Mouse (Mus musculus): Measurements from ENCODE around the gene Twist1. TPM values are rescaled to one million over a fixed set of nuclear protein-coding genes. Genes with fewer than 3 reads are reported as not detected.

Twist1 gene
- polyA plus RNA-seq, 1 experiment from 2014 or later = 1.8 TPM

DNA sequence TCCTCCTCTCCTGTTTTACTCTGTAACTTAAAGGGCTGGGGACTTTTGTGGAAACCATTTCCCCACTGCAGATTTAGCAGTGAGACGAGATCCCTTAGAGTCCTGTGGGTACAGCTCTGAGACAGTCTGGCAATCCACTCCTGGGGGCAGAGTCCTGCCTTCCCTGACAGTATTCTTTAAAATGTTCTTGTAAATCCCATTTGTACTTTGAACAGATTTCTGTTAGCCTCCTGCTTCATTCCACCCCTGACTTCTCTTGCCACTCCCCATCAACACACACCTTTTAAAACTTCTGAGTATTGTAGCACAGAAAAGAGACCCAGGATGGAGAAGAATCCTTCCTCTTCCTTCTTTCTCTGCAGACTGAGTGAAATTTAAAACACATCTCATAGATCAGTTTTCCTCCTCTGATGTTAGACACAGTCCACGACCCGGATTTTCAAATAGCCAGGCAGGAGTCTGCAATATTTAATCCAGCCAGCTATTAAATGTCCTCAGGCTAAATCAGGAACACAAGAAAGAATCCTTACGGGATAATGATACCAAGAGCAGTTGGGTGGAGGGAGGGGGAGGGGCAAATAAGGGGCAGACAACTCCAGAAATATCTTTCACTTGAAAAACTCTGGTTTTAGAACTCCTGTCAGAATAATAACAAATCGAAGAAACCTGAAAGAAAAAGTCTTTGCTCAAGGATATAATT is 8.3 kb downstream of the Twist1 start:
- Histone ChIP-seq H3K9me3 (ENCODE audit: control insufficient read depth) (no peaks in the 10 kb centered on the region), H3K27ac (ENCODE audit: low read depth, low read length) (no peak overlapping the region), H3K4me1 (replicated peaks; ENCODE audit: control insufficient read depth, insufficient read depth, low read length) (no peaks in the 10 kb centered on the region), H3K27me3 (replicated peaks; ENCODE audit: control insufficient read depth, insufficient read depth, low read length) (peaks cover 78% of the 10 kb centered on the region), H3K9ac (ENCODE audit: low read depth, low read length) (no peak overlapping the region), H3K4me3 (ENCODE audit: low read depth, low read length) (no peak overlapping the region), H3K36me3 (ENCODE audit: control insufficient read depth, insufficient read depth) (no peaks in the 10 kb centered on the region), H3K4me2 (replicated peaks; ENCODE audit: low read depth) (no peak overlapping the region)
- no peak for TF ChIP-seq CTCF (IDR thresholded peaks at IDR 0.05; ENCODE audit: low read depth)
- 11% methylated on average over 5 of the region's 5 CpGs for WGBS
- ATAC-seq = no peak

DNA sequence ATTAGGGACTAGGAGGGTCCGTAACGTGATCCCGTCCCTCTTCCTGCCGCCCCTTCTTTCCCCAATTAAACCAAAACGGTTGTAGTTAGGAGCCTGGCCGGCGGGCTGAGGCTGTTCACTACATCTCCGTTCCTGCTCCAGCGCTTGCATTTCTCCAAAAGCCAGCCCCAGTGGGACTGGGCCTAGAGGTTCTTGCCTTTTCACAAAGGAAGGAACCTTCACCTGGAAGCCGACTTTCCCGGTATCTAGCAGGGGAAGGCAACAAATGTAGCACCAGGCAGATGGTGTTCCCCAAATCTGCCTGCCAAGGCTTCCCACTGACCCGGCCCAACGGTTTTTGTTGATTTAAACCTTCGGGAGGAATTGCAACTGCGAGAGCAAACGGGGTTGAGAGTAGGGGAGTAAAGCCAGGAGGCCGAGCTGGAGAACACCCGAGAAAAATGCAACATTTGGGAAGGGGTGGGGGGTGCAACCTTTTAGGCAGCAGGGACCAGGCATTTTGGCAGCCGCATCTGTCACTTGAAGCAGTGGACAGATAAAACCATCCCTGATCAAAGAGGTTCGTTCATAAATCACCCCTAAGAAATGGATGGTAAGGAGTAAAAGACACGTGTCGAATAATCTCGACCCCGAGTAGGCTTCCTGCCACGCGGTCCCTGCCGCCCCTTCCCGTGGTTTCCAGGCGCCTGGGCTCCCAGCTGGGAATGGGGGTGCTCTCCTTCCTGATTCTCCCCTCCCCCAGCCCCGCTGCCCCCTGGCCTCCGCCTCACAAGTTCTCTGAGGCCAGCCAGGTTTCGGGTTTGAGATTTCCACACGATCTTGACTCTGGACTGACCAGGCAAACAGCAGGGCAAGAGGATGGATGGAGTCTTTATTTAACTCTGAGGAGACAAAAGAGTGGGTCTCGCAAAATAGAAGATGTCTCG is 9.3 kb downstream of the Twist1 start:
- peak overlapping the region; percentile 37 for H3K4me2 ChIP-seq (replicated peaks; ENCODE audit: low read depth)
- H3K4me3 ChIP-seq (ENCODE audit: low read depth, low read length) = no peak overlapping the region; the same call in 1 of the 2 replicates
- H3K9me3 ChIP-seq (ENCODE audit: control insufficient read depth) = no peaks in the 10 kb centered on the region
- H3K4me1 ChIP-seq (replicated peaks; ENCODE audit: control insufficient read depth, insufficient read depth, low read length) = no peaks in the 10 kb centered on the region
- 2% methylated on average over 35 of the region's 35 CpGs for WGBS
- H3K27ac ChIP-seq (ENCODE audit: low read depth, low read length) = no peak overlapping the region
- ATAC-seq = no peak
- H3K27me3 ChIP-seq (replicated peaks; ENCODE audit: control insufficient read depth, insufficient read depth, low read length) = peaks cover 71% of the 10 kb centered on the region
- no peaks in the 10 kb centered on the region for H3K36me3 ChIP-seq (ENCODE audit: control insufficient read depth, insufficient read depth)
- no peak overlapping the region for H3K9ac ChIP-seq (ENCODE audit: low read depth, low read length)
- no peak for TF ChIP-seq CTCF (IDR thresholded peaks at IDR 0.05; ENCODE audit: low read depth)

DNA sequence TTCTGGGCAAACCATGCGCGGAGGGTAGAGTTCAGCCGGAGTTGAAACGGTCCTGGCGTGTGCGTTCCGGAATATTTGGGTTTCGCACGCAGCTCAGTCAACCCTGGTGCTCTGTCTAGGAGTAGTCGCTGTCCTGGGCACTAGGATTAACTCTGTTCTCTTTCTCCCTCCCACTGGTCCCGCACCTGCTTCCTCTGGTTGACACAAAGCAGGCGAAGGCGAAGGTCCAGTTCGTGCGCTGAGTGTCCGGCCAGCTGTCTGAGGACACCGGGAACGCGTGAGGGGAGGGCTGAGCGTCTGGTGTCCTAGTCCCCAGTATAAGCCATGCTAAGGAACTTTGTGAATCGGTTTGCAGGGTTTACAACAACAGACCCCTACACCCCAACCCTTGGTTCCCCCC is 10.0 kb downstream of the Twist1 start:
- no peaks in the 10 kb centered on the region for H3K36me3 ChIP-seq (ENCODE audit: control insufficient read depth, insufficient read depth)
- H3K9me3 ChIP-seq (ENCODE audit: control insufficient read depth) = no peaks in the 10 kb centered on the region
- 3% methylated on average over 21 of the region's 21 CpGs for WGBS
- TF ChIP-seq CTCF (IDR thresholded peaks at IDR 0.05; ENCODE audit: low read depth) = no peak
- no peak for ATAC-seq
- no peak overlapping the region for H3K9ac ChIP-seq (ENCODE audit: low read depth, low read length)
- H3K4me1 ChIP-seq (replicated peaks; ENCODE audit: control insufficient read depth, insufficient read depth, low read length) = no peaks in the 10 kb centered on the region
- no peak overlapping the region for H3K27ac ChIP-seq (ENCODE audit: low read depth, low read length)
- H3K4me2 ChIP-seq (replicated peaks; ENCODE audit: low read depth) = peak overlapping the region; percentile 37
- H3K27me3 ChIP-seq (replicated peaks; ENCODE audit: control insufficient read depth, insufficient read depth, low read length) = peaks cover 63% of the 10 kb centered on the region
- 0 out of 2 replicates have a peak overlapping the region, but pooled peaks have one; percentile 11 for H3K4me3 ChIP-seq (ENCODE audit: low read depth, low read length)

GRCm38 (mm10) chr12:33968041-33968897 is 10.8 kb downstream of the Twist1 start:
- Histone ChIP-seq H3K27me3 (replicated peaks; ENCODE audit: control insufficient read depth, insufficient read depth, low read length) (peaks cover 59% of the 10 kb centered on the region), H3K4me1 (replicated peaks; ENCODE audit: control insufficient read depth, insufficient read depth, low read length) (no peaks in the 10 kb centered on the region), H3K4me2 (replicated peaks; ENCODE audit: low read depth) (peak overlapping the region; percentile 37; the same call in 1 of the 2 replicates), H3K36me3 (ENCODE audit: control insufficient read depth, insufficient read depth) (no peaks in the 10 kb centered on the region), H3K9ac (ENCODE audit: low read depth, low read length) (no peak overlapping the region), H3K9me3 (ENCODE audit: control insufficient read depth) (no peaks in the 10 kb centered on the region), H3K4me3 (ENCODE audit: low read depth, low read length) (0 out of 2 replicates have a peak overlapping the region, but pooled peaks have one; percentile 11), H3K27ac (ENCODE audit: low read depth, low read length) (no peak overlapping the region)
- WGBS = 4% methylated on average over 37 of the region's 37 CpGs
- ATAC-seq = no peak
- no peak for TF ChIP-seq CTCF (IDR thresholded peaks at IDR 0.05; ENCODE audit: low read depth)

- Histone ChIP-seq H3K4me1 (replicated peaks; ENCODE audit: control insufficient read depth, insufficient read depth, low read length) (no peaks in the 10 kb centered on the region), H3K9ac (ENCODE audit: low read depth, low read length) (no peak overlapping the region), H3K4me2 (replicated peaks; ENCODE audit: low read depth) (no peak overlapping the region), H3K27ac (ENCODE audit: low read depth, low read length) (no peak overlapping the region), H3K36me3 (ENCODE audit: control insufficient read depth, insufficient read depth) (no peaks in the 10 kb centered on the region), H3K27me3 (replicated peaks; ENCODE audit: control insufficient read depth, insufficient read depth, low read length) (peaks cover 54% of the 10 kb centered on the region), H3K9me3 (ENCODE audit: control insufficient read depth) (no peaks in the 10 kb centered on the region), H3K4me3 (ENCODE audit: low read depth, low read length) (no peak overlapping the region)
- 17% methylated on average over 4 of the region's 4 CpGs for WGBS
- ATAC-seq = no peak
- TF ChIP-seq CTCF (IDR thresholded peaks at IDR 0.05; ENCODE audit: low read depth) = no peak
Measured at GRCm38 (mm10) chr12:33968898-33969178, 11.4 kb downstream of the Twist1 start.

DNA sequence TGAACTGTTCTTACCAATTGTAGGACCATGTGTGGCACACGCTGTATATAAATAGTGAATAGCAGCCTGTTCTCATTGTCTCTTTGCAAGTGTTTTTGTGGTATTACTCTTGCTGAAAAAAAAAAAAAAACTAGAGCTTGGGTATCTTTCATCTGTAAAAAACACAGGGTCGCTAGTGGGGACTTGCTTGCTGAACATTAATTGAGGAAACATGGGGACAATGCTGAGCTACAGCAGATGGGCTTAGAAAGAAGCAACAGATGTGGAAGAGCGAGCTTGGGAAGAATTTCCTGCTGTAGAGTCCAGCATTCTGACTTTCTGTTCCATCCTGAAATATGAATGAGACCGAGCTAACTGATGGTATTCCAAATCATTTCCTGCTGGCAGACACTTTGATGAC is 22.7 kb downstream of the Twist1 start:
- H3K4me2 ChIP-seq (replicated peaks; ENCODE audit: low read depth) = no peak overlapping the region
- no peak for TF ChIP-seq CTCF (IDR thresholded peaks at IDR 0.05; ENCODE audit: low read depth)
- no peaks in the 10 kb centered on the region for H3K36me3 ChIP-seq (ENCODE audit: control insufficient read depth, insufficient read depth)
- no peaks in the 10 kb centered on the region for H3K9me3 ChIP-seq (ENCODE audit: control insufficient read depth)
- H3K4me1 ChIP-seq (replicated peaks; ENCODE audit: control insufficient read depth, insufficient read depth, low read length) = no peaks in the 10 kb centered on the region
- H3K27ac ChIP-seq (ENCODE audit: low read depth, low read length) = no peak overlapping the region
- H3K4me3 ChIP-seq (ENCODE audit: low read depth, low read length) = no peak overlapping the region
- 79% methylated on average over 4 of the region's 4 CpGs for WGBS
- no peak for ATAC-seq
- no peak overlapping the region for H3K9ac ChIP-seq (ENCODE audit: low read depth, low read length)
- no peaks in the 10 kb centered on the region for H3K27me3 ChIP-seq (replicated peaks; ENCODE audit: control insufficient read depth, insufficient read depth, low read length)

Data from intestine, postnatal 0 days (tissue).